Comparison of ENCODE assay signal across 8 mouse cellular contexts in genomic region chr10:126809587-126809986, GRCm38 (mm10).
DNase-seq lines count a peak whose midpoint lies in the region; ATAC-seq and TF ChIP-seq lines count a peak whose summit lies in the region.

No protein-coding gene starts in this region.

- peak; percentile 66 for TF ChIP-seq CTCF in forebrain, postnatal 0 days (IDR thresholded peaks at IDR 0.05; ENCODE audit: low read depth)

- no peaks in the 10 kb centered on the region for H3K36me3 ChIP-seq in forebrain, postnatal 0 days (ENCODE audit: insufficient read depth)

- WGBS in forebrain, postnatal 0 days = 36% methylated on average over 17 of the region's 17 CpGs

- peak overlapping the region; percentile 44 for H3K4me2 ChIP-seq in forebrain, postnatal 0 days (ENCODE audit: low read depth)

- peaks cover 3% of the 10 kb centered on the region; the same call in 1 of the 2 replicates for H3K4me1 ChIP-seq in forebrain, postnatal 0 days (ENCODE audit: insufficient read depth)

- no peaks in the 10 kb centered on the region for H3K9me3 ChIP-seq in forebrain, postnatal 0 days (ENCODE audit: low read length)

- peak overlapping the region; percentile 40 for H3K9ac ChIP-seq in forebrain, postnatal 0 days

- H3K4me3 ChIP-seq in forebrain, postnatal 0 days (ENCODE audit: low read depth, low read length) = peak overlapping the region; percentile 24

- peak; percentile 62 for DNase-seq in layer of hippocampus, adult 11-12 months (ENCODE audit: low spot score)
- DNase-seq in layer of hippocampus, adult 9-10 months (ENCODE audit: low spot score) = no peak
- DNase-seq in cerebellum, adult 11-12 months = peak; percentile 8
- DNase-seq in forebrain, postnatal 0 days = peak; percentile 82
- peak; percentile 29 to 35 for DNase-seq in layer of hippocampus, postnatal 25 days (ENCODE audit: extremely low spot score in 1 of 2, low spot score in 1 of 2)
- DNase-seq in mesoderm, embryonic 11.5 days (ENCODE audit: low read depth, low spot score) = peak; percentile 34
- no peak for DNase-seq in thymus, adult 18-20 months

- peak; percentile 87 for ATAC-seq in forebrain, postnatal 0 days
- no peak for ATAC-seq in erythroid progenitor cell, adult 5-6 weeks (replicated peaks; ENCODE audit: low FRiP score, poor library complexity, severe bottlenecking)

- no peaks in the 10 kb centered on the region for H3K27me3 ChIP-seq in forebrain, postnatal 0 days (ENCODE audit: insufficient read depth, low read length)

- peak overlapping the region; percentile 73 for H3K27ac ChIP-seq in forebrain, postnatal 0 days (ENCODE audit: low read depth, low read length)

Comparison
In these comparisons a context has a peak if more than half of its experiments do, and no peak if none do; other contexts are left out.
1. DNase-seq: peak in layer of hippocampus, adult 11-12 months (single experiment), cerebellum, adult 11-12 months (single experiment), forebrain, postnatal 0 days (single experiment), layer of hippocampus, postnatal 25 days (2 of 2) and mesoderm, embryonic 11.5 days (single experiment); none in layer of hippocampus, adult 9-10 months (single experiment) and thymus, adult 18-20 months (0 of 2).